Mouse (Mus musculus) kidney, postnatal 0 days (tissue): ENCODE data around the gene Acot7. TPM values are rescaled to one million over a fixed set of nuclear protein-coding genes. Genes with fewer than 3 reads are reported as not detected.
A peak's percentile ranks its signal among the peaks of the same experiment; 100 is the strongest.

Experiments
- ATAC-seq: fragments of 200-750 bp; cut with Nextera tagmentation; replicated peaks from 2 replicates; pipeline ENCODE4 v1.8.0; 2017; ENCODE audit warnings: low read depth, moderate number of reproducible peaks, moderate TSS enrichment, moderate library complexity; ENCODE audit not compliant: low FRiP score
- DNase-seq: peaks from one replicate; pipeline ENCODE4 v3.0.0-alpha.2; 2016; ENCODE audit warnings: low spot score
- H3K27ac ChIP-seq: fragments of 300-500 bp; sonication (generic); 2 replicates; pipeline ENCODE4 v1.5.1; 2014; ENCODE audit warnings: mild to moderate bottlenecking
- H3K27me3 ChIP-seq: fragments of 300-500 bp; sonication (generic); 2 replicates; pipeline ENCODE4 v1.6.1; 2014; ENCODE audit warnings: low read length, mixed read lengths; ENCODE audit not compliant: insufficient read depth
- H3K36me3 ChIP-seq: fragments of 300-500 bp; sonication (generic); 2 replicates; pipeline ENCODE4 v1.6.1; 2014; ENCODE audit warnings: low read length, mixed read lengths; ENCODE audit not compliant: insufficient read depth
- H3K4me1 ChIP-seq: fragments of 300-500 bp; sonication (generic); replicated peaks from 2 replicates; pipeline ENCODE4 v1.6.1; 2014; ENCODE audit warnings: antibody characterized with exemption, low read length, mixed read lengths; ENCODE audit not compliant: insufficient read depth
- H3K4me2 ChIP-seq: fragments of 300-500 bp; sonication (generic); 2 replicates; pipeline ENCODE4 v1.6.1; 2014; ENCODE audit warnings: mild to moderate bottlenecking, low read length, moderate library complexity, mixed read lengths
- H3K4me3 ChIP-seq: fragments of 300-500 bp; sonication (generic); replicated peaks from 2 replicates; pipeline ENCODE4 v1.5.1; 2014; ENCODE audit warnings: low read depth, low read length
- H3K9ac ChIP-seq: fragments of 300-500 bp; sonication (generic); 2 replicates; pipeline ENCODE4 v1.6.1; 2014; ENCODE audit warnings: low read depth, low read length
- H3K9me3 ChIP-seq: fragments of 300-500 bp; sonication (generic); replicated peaks from 2 replicates; pipeline ENCODE4 v1.6.1; 2016; ENCODE audit warnings: low read length, inconsistent platforms, mixed read lengths
- CTCF ChIP-seq: IDR thresholded peaks from 2 replicates; pipeline ENCODE4 v1.5.1; 2016; ENCODE audit warnings: antibody characterized with exemption, low read depth, mild to moderate bottlenecking, moderate library complexity
- WGBS: fragments of 180-500 bp; shearing (Covaris S2); extraction: QIAGEN DNeasy Blood & Tissue Kit; methylation state at CpG from one replicate; pipeline ENCODE4 v1.1.7; 2014; 5-methylcytosine and 5-hydroxymethylcytosine counted together
- polyA plus RNA-seq: library from polyadenylated mRNA; unstranded; fragments of >200 nt; fragmentation: Nextera tagmentation; extraction: Ambion mirVana; gene quantifications from 2 replicates; pipeline ENCODE4 v1.2.1, GENCODE M21; 2015

The Acot7 gene
- polyA plus RNA-seq, 1 experiment from 2014 or later = 56.4 TPM

GRCm38 (mm10) chr4:152296371-152296770 is 118.4 kb downstream of the Acot7 start:
- Histone ChIP-seq H3K4me1 (peaks cover 21% of the 10 kb centered on the region), H3K36me3 (0 out of 2 replicates have a peak, but pooled peaks cover 8% of the 10 kb centered on the region), H3K27me3 (peaks cover 7% of the 10 kb centered on the region), H3K4me2 (peak overlapping the region; percentile 56), H3K9ac (peak overlapping the region; percentile 39; the same call in 1 of the 2 replicates), H3K9me3 (no peaks in the 10 kb centered on the region), H3K27ac (peak overlapping the region; percentile 57), H3K4me3 (peak overlapping the region; percentile 90)
- DNase-seq (no peak), ATAC-seq (no peak)
- WGBS = 14% methylated on average over 8 of the region's 8 CpGs
- no peak for TF ChIP-seq CTCF

GRCm38 (mm10) chr4:152296874-152297861 is 119.2 kb downstream of the Acot7 start, which contains the start of gene Icmt:
Icmt (plus strand) TSS chr4:152297227.
- 0 out of 2 replicates have a peak, but pooled peaks cover 10% of the 10 kb centered on the region for H3K36me3 ChIP-seq
- peak within 1 kb of the TSS; percentile 97 for H3K4me2 ChIP-seq
- under 1% methylated on average over 119 of the region's 119 CpGs for WGBS
- H3K4me3 ChIP-seq = peak within 1 kb of the TSS; percentile 90
- peak within 1 kb of the TSS; percentile 88 for H3K27ac ChIP-seq
- H3K27me3 ChIP-seq = no peaks in the 10 kb centered on the region
- H3K9me3 ChIP-seq = no peaks in the 10 kb centered on the region
- no peak for TF ChIP-seq CTCF
- H3K9ac ChIP-seq = peak within 1 kb of the TSS; percentile 95
- DNase-seq = peak; percentile 98
- ATAC-seq = peak; percentile 93
- H3K4me1 ChIP-seq = peaks cover 21% of the 10 kb centered on the region

- TF ChIP-seq CTCF = no peak
- no peak overlapping the region for H3K27ac ChIP-seq
- no peaks in the 10 kb centered on the region for H3K9me3 ChIP-seq
- no peaks in the 10 kb centered on the region for H3K27me3 ChIP-seq
- 0 out of 2 replicates have a peak overlapping the region, but pooled peaks have one; percentile 97 for H3K4me2 ChIP-seq
- ATAC-seq (no peak), DNase-seq (no peak)
- WGBS = 87% methylated on average over 14 of the region's 14 CpGs
- peaks cover 14% of the 10 kb centered on the region; the same call in 1 of the 2 replicates for H3K36me3 ChIP-seq
- peak overlapping the region; percentile 35; the same call in 1 of the 2 replicates for H3K9ac ChIP-seq
- no peak overlapping the region for H3K4me3 ChIP-seq
- H3K4me1 ChIP-seq = peaks cover 16% of the 10 kb centered on the region
Measured at GRCm38 (mm10) chr4:152298836-152299235, 120.9 kb downstream of the Acot7 start.

- H3K4me1 ChIP-seq = peaks cover 16% of the 10 kb centered on the region
- DNase-seq = no peak
- ATAC-seq = no peak
- no peaks in the 10 kb centered on the region for H3K27me3 ChIP-seq
- no peak for TF ChIP-seq CTCF
- H3K4me2 ChIP-seq = no peak overlapping the region
- WGBS = 91% methylated on average over 8 of the region's 8 CpGs
- H3K36me3 ChIP-seq = peaks cover 21% of the 10 kb centered on the region; the same call in 1 of the 2 replicates
- no peak overlapping the region for H3K9ac ChIP-seq
- no peaks in the 10 kb centered on the region for H3K9me3 ChIP-seq
- no peak overlapping the region for H3K27ac ChIP-seq
- no peak overlapping the region for H3K4me3 ChIP-seq
Measured at GRCm38 (mm10) chr4:152300375-152300774, 122.4 kb downstream of the Acot7 start.

GRCm38 (mm10) chr4:152302012-152302411 is 124.1 kb downstream of the Acot7 start:
- Histone ChIP-seq H3K9ac (no peak overlapping the region), H3K4me2 (no peak overlapping the region), H3K36me3 (peaks cover 21% of the 10 kb centered on the region; the same call in 1 of the 2 replicates), H3K4me1 (peaks cover 14% of the 10 kb centered on the region), H3K27me3 (no peaks in the 10 kb centered on the region), H3K9me3 (no peaks in the 10 kb centered on the region), H3K4me3 (no peak overlapping the region), H3K27ac (no peak overlapping the region; the same call in 1 of the 2 replicates)
- no peak for ATAC-seq
- no peak for TF ChIP-seq CTCF
- WGBS = 64% methylated on average over 11 of the region's 11 CpGs
- DNase-seq = no peak

- ATAC-seq (peak; percentile 77), DNase-seq (no peak)
- H3K4me3 ChIP-seq = no peak overlapping the region
- no peak for TF ChIP-seq CTCF
- no peak overlapping the region for H3K27ac ChIP-seq
- H3K9me3 ChIP-seq = no peaks in the 10 kb centered on the region
- no peaks in the 10 kb centered on the region for H3K27me3 ChIP-seq
- H3K4me1 ChIP-seq = peaks cover 8% of the 10 kb centered on the region
- H3K36me3 ChIP-seq = peaks cover 21% of the 10 kb centered on the region; the same call in 1 of the 2 replicates
- no peak overlapping the region for H3K4me2 ChIP-seq
- 73% methylated on average over 10 of the region's 10 CpGs for WGBS
- H3K9ac ChIP-seq = no peak overlapping the region
Measured at GRCm38 (mm10) chr4:152303172-152303571, 125.2 kb downstream of the Acot7 start.
